Mouse (Mus musculus): ENCODE measurements at regions not wholly inside any gene's neighbourhood (a gene's known extent, or its start where the extent isn't known, plus 50 kb on each side); places are given as distances from the start of the nearest gene placed in this dataset.

GRCm38 (mm10) chr10:126379239-126379638 lies 413.3 kb downstream of the Lrig3 start:
- TF ChIP-seq CTCF (IDR thresholded peaks at IDR 0.05; ENCODE audit: low read depth), result no peak
- no peak for TF ChIP-seq EP300 (IDR thresholded peaks at IDR 0.05; ENCODE audit: low read depth)

Measured in heart, postnatal 0 days (tissue).